Mouse (Mus musculus): Measurements from ENCODE around the gene Copz2. TPM values are rescaled to one million over a fixed set of nuclear protein-coding genes. Genes with fewer than 3 reads are reported as not detected.

Gene Copz2
- polyA plus RNA-seq, 1 experiment: 15.8 TPM

GRCm38 (mm10) chr11:96829403-96829812, 20.3 kb upstream of the Copz2 start:
- TF ChIP-seq POLR2A (IDR thresholded peaks at IDR 0.05; ENCODE audit: borderline replicate concordance, extremely low read depth, insufficient read depth, insufficient read length, poor library complexity, severe bottlenecking) (no peak), CTCF (IDR thresholded peaks at IDR 0.05; ENCODE audit: borderline replicate concordance, extremely low read depth, insufficient read depth, insufficient read length) (no peak)
- DNase-seq (ENCODE audit: low read depth): peak; percentile 76

- DNase-seq (ENCODE audit: low read depth): peak; percentile 100
- TF ChIP-seq POLR2A (IDR thresholded peaks at IDR 0.05; ENCODE audit: borderline replicate concordance, extremely low read depth, insufficient read depth, insufficient read length, poor library complexity, severe bottlenecking) (peak; percentile 98), CTCF (IDR thresholded peaks at IDR 0.05; ENCODE audit: borderline replicate concordance, extremely low read depth, insufficient read depth, insufficient read length) (no peak)
Observed at GRCm38 (mm10) chr11:96829813-96830538, 19.7 kb upstream of the Copz2 start, which contains the start of gene Nfe2l1. Nfe2l1 (minus strand) TSS chr11:96829968.

GRCm38 (mm10) chr11:96830539-96831216, 19.0 kb upstream of the Copz2 start:
- no peak for DNase-seq (ENCODE audit: low read depth)
- no peak for TF ChIP-seq CTCF (IDR thresholded peaks at IDR 0.05; ENCODE audit: borderline replicate concordance, extremely low read depth, insufficient read depth, insufficient read length)
- no peak for TF ChIP-seq POLR2A (IDR thresholded peaks at IDR 0.05; ENCODE audit: borderline replicate concordance, extremely low read depth, insufficient read depth, insufficient read length, poor library complexity, severe bottlenecking)

- no peak for TF ChIP-seq POLR2A (IDR thresholded peaks at IDR 0.05; ENCODE audit: borderline replicate concordance, extremely low read depth, insufficient read depth, insufficient read length, poor library complexity, severe bottlenecking)
- TF ChIP-seq CTCF (IDR thresholded peaks at IDR 0.05; ENCODE audit: borderline replicate concordance, extremely low read depth, insufficient read depth, insufficient read length): no peak
Observed at GRCm38 (mm10) chr11:96831516-96831915, 18.2 kb upstream of the Copz2 start.

GRCm38 (mm10) chr11:96832541-96832940, 17.1 kb upstream of the Copz2 start:
- TF ChIP-seq POLR2A (IDR thresholded peaks at IDR 0.05; ENCODE audit: borderline replicate concordance, extremely low read depth, insufficient read depth, insufficient read length, poor library complexity, severe bottlenecking) (no peak), CTCF (IDR thresholded peaks at IDR 0.05; ENCODE audit: borderline replicate concordance, extremely low read depth, insufficient read depth, insufficient read length) (no peak)
- DNase-seq (ENCODE audit: low read depth): no peak

More at GRCm38 (mm10) chr11:96831516-96831915, 18.2 kb upstream of the Copz2 start:
- DNase-seq (ENCODE audit: low read depth): no peak

- TF ChIP-seq CTCF (IDR thresholded peaks at IDR 0.05; ENCODE audit: borderline replicate concordance, extremely low read depth, insufficient read depth, insufficient read length): no peak
- no peak for TF ChIP-seq POLR2A (IDR thresholded peaks at IDR 0.05; ENCODE audit: borderline replicate concordance, extremely low read depth, insufficient read depth, insufficient read length, poor library complexity, severe bottlenecking)
- no peak for DNase-seq (ENCODE audit: low read depth)
Observed at GRCm38 (mm10) chr11:96832973-96833372, 16.7 kb upstream of the Copz2 start.

- no peak for DNase-seq (ENCODE audit: low read depth)
- no peak for TF ChIP-seq POLR2A (IDR thresholded peaks at IDR 0.05; ENCODE audit: borderline replicate concordance, extremely low read depth, insufficient read depth, insufficient read length, poor library complexity, severe bottlenecking)
- no peak for TF ChIP-seq CTCF (IDR thresholded peaks at IDR 0.05; ENCODE audit: borderline replicate concordance, extremely low read depth, insufficient read depth, insufficient read length)
Observed at GRCm38 (mm10) chr11:96834127-96834526, 15.5 kb upstream of the Copz2 start.

- TF ChIP-seq CTCF (IDR thresholded peaks at IDR 0.05; ENCODE audit: borderline replicate concordance, extremely low read depth, insufficient read depth, insufficient read length) (peak; percentile 31; the same call in 1 of the 2 replicates), POLR2A (IDR thresholded peaks at IDR 0.05; ENCODE audit: borderline replicate concordance, extremely low read depth, insufficient read depth, insufficient read length, poor library complexity, severe bottlenecking) (no peak)
Observed at GRCm38 (mm10) chr11:96837298-96837697, 12.4 kb upstream of the Copz2 start.

GRCm38 (mm10) chr11:96838341-96838740, 11.3 kb upstream of the Copz2 start:
- DNase-seq (ENCODE audit: low read depth): no peak

More at GRCm38 (mm10) chr11:96837298-96837697, 12.4 kb upstream of the Copz2 start:
- DNase-seq (ENCODE audit: low read depth): no peak

GRCm38 (mm10) chr11:96839428-96839827, 10.2 kb upstream of the Copz2 start:
- TF ChIP-seq POLR2A (IDR thresholded peaks at IDR 0.05; ENCODE audit: borderline replicate concordance, extremely low read depth, insufficient read depth, insufficient read length, poor library complexity, severe bottlenecking): no peak
- no peak for TF ChIP-seq CTCF (IDR thresholded peaks at IDR 0.05; ENCODE audit: borderline replicate concordance, extremely low read depth, insufficient read depth, insufficient read length)
- DNase-seq (ENCODE audit: low read depth): no peak

More at GRCm38 (mm10) chr11:96838341-96838740, 11.3 kb upstream of the Copz2 start:
- TF ChIP-seq POLR2A (IDR thresholded peaks at IDR 0.05; ENCODE audit: borderline replicate concordance, extremely low read depth, insufficient read depth, insufficient read length, poor library complexity, severe bottlenecking): no peak
- TF ChIP-seq CTCF (IDR thresholded peaks at IDR 0.05; ENCODE audit: borderline replicate concordance, extremely low read depth, insufficient read depth, insufficient read length): no peak

- no peak for DNase-seq (ENCODE audit: low read depth)
- no peak for TF ChIP-seq POLR2A (IDR thresholded peaks at IDR 0.05; ENCODE audit: borderline replicate concordance, extremely low read depth, insufficient read depth, insufficient read length, poor library complexity, severe bottlenecking)
- TF ChIP-seq CTCF (IDR thresholded peaks at IDR 0.05; ENCODE audit: borderline replicate concordance, extremely low read depth, insufficient read depth, insufficient read length): no peak
Observed at GRCm38 (mm10) chr11:96839877-96840276, 9.8 kb upstream of the Copz2 start.

Measured in brain, embryonic 14.5 days (tissue).